Mouse (Mus musculus) ES-Bruce4 (cell line): ENCODE results near the gene Sult1a1. TPM values are rescaled to one million over a fixed set of nuclear protein-coding genes. Genes with fewer than 3 reads are reported as not detected.
A peak's percentile ranks its signal among the peaks of the same experiment; 100 is the strongest.

Experiments used
- H3K27ac ChIP-seq: 2 replicates; pipeline ENCODE4 v1.5.1; 2012; ENCODE audit warnings: low read length, inconsistent platforms; ENCODE audit not compliant: insufficient read depth
- H3K27me3 ChIP-seq: 2 replicates; pipeline ENCODE4 v1.6.1; 2012; ENCODE audit warnings: mild to moderate bottlenecking, low read length, inconsistent platforms; ENCODE audit not compliant: control insufficient read depth, poor library complexity, insufficient read depth, severe bottlenecking
- H3K36me3 ChIP-seq: 2 replicates; pipeline ENCODE4 v1.6.1; 2012; ENCODE audit warnings: inconsistent platforms, mild to moderate bottlenecking, low read length, moderate library complexity; ENCODE audit not compliant: control insufficient read depth, poor library complexity, insufficient read depth, severe bottlenecking
- H3K4me1 ChIP-seq: one replicate; pipeline ENCODE4 v1.8.1; 2011; ENCODE audit warnings: low read length; ENCODE audit not compliant: control insufficient read depth, insufficient read depth
- H3K4me3 ChIP-seq: 2 replicates; pipeline ENCODE4 v1.5.1; 2011; ENCODE audit warnings: low read depth, mild to moderate bottlenecking, low read length
- H3K9ac ChIP-seq: 2 replicates; pipeline ENCODE4 v1.6.1; 2012; ENCODE audit warnings: low read depth, mild to moderate bottlenecking, inconsistent platforms; ENCODE audit not compliant: poor library complexity, severe bottlenecking
- H3K9me3 ChIP-seq: replicated peaks from 2 replicates; pipeline ENCODE4 v1.6.1; 2012; ENCODE audit warnings: mild to moderate bottlenecking, low read length, inconsistent platforms; ENCODE audit not compliant: control insufficient read depth, poor library complexity, insufficient read depth, severe bottlenecking
- CTCF ChIP-seq: IDR thresholded peaks from one replicate; pipeline ENCODE4 v1.8.1; 2011; ENCODE audit warnings: low read depth, low read length
- EP300 ChIP-seq: IDR thresholded peaks from 2 replicates; pipeline ENCODE4 v1.6.1; 2011; ENCODE audit warnings: low read depth, low read length; ENCODE audit not compliant: insufficient read depth
- POLR2A ChIP-seq: IDR thresholded peaks from one replicate; pipeline ENCODE4 v1.8.1; 2011; ENCODE audit warnings: low read length; ENCODE audit not compliant: insufficient read depth
- polyA plus RNA-seq: library from polyadenylated mRNA; stranded (reverse); fragments of >200 nt; gene quantifications from 2 replicates; pipeline ENCODE4 v1.2.4, GENCODE M21; 2011; ENCODE audit warnings: low read depth; ENCODE audit not compliant: missing spikeins, insufficient read depth, insufficient read length

Sult1a1 gene
- polyA plus RNA-seq, 1 experiment, result not detected

GRCm38 (mm10) chr7:126715679-126716078 is 39.4 kb upstream of the Sult1a1 start:
- Histone ChIP-seq H3K9ac (no peak overlapping the region), H3K27ac (no peak overlapping the region), H3K4me3 (no peak overlapping the region), H3K4me1 (no peaks in the 10 kb centered on the region), H3K27me3 (no peaks in the 10 kb centered on the region), H3K36me3 (no peaks in the 10 kb centered on the region), H3K9me3 (no peaks in the 10 kb centered on the region)
- TF ChIP-seq POLR2A (no peak), CTCF (no peak), EP300 (no peak)

DNA sequence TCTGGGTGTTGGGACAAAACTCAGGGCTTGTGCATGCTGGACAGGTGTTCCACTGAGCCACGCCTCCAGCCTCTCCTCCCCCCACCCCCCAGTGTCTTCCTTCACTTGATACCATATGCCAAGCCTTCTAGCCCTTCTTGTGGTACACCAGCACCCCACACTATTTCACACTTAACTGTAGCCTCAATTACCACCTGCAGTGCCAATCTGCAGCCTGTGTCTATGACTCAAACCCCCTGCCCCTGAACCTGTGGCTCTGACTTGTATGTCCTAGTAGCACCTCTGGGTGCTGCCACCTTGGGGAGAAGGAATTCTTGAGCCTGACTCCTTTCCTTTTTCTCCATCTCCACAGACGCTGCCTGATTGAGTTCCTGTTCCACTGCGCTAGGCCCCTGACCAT is 35.7 kb upstream of the Sult1a1 start:
- Histone ChIP-seq H3K36me3 (no peaks in the 10 kb centered on the region), H3K4me1 (no peaks in the 10 kb centered on the region), H3K4me3 (no peak overlapping the region), H3K27me3 (no peaks in the 10 kb centered on the region), H3K9me3 (no peaks in the 10 kb centered on the region), H3K27ac (no peak overlapping the region), H3K9ac (no peak overlapping the region)
- TF ChIP-seq EP300, result no peak
- no peak for TF ChIP-seq POLR2A
- TF ChIP-seq CTCF, result no peak

GRCm38 (mm10) chr7:126710266-126710665 is 34.0 kb upstream of the Sult1a1 start:
- Histone ChIP-seq H3K4me3 (no peak overlapping the region), H3K9ac (no peak overlapping the region), H3K27ac (no peak overlapping the region), H3K4me1 (no peaks in the 10 kb centered on the region), H3K9me3 (no peaks in the 10 kb centered on the region), H3K36me3 (no peaks in the 10 kb centered on the region), H3K27me3 (no peaks in the 10 kb centered on the region)
- TF ChIP-seq EP300, result no peak
- no peak for TF ChIP-seq POLR2A
- no peak for TF ChIP-seq CTCF

GRCm38 (mm10) chr7:126708175-126708952 is 32.1 kb upstream of the Sult1a1 start:
- Histone ChIP-seq H3K9ac (no peak overlapping the region), H3K4me1 (no peaks in the 10 kb centered on the region), H3K36me3 (no peaks in the 10 kb centered on the region), H3K27ac (no peak overlapping the region), H3K4me3 (no peak overlapping the region), H3K9me3 (no peaks in the 10 kb centered on the region), H3K27me3 (no peaks in the 10 kb centered on the region)
- no peak for TF ChIP-seq EP300
- no peak for TF ChIP-seq POLR2A
- TF ChIP-seq CTCF, result no peak

- no peaks in the 10 kb centered on the region for H3K4me1 ChIP-seq
- H3K27ac ChIP-seq, result no peak within 1 kb of the TSS
- no peak for TF ChIP-seq CTCF
- no peak for TF ChIP-seq EP300
- no peak for TF ChIP-seq POLR2A
- H3K27me3 ChIP-seq, result no peaks in the 10 kb centered on the region
- H3K36me3 ChIP-seq, result no peaks in the 10 kb centered on the region
- no peak within 1 kb of the TSS for H3K4me3 ChIP-seq
- no peaks in the 10 kb centered on the region for H3K9me3 ChIP-seq
- H3K9ac ChIP-seq, result no peak within 1 kb of the TSS
Observed at GRCm38 (mm10) chr7:126707442-126708174, 31.4 kb upstream of the Sult1a1 start, which contains the start of gene Coro1a. Gene Coro1a (minus strand): TSS chr7:126707787.

GRCm38 (mm10) chr7:126704121-126704980 is 28.1 kb upstream of the Sult1a1 start:
- no peaks in the 10 kb centered on the region for H3K9me3 ChIP-seq
- H3K36me3 ChIP-seq, result no peaks in the 10 kb centered on the region
- peak overlapping the region; percentile 61 for H3K4me3 ChIP-seq
- H3K4me1 ChIP-seq, result no peaks in the 10 kb centered on the region
- TF ChIP-seq EP300, result no peak
- no peak for TF ChIP-seq CTCF
- TF ChIP-seq POLR2A, result no peak
- H3K27me3 ChIP-seq, result no peaks in the 10 kb centered on the region
- no peak overlapping the region for H3K27ac ChIP-seq
- no peak overlapping the region for H3K9ac ChIP-seq
